Mouse (Mus musculus): ENCODE data around the gene Col6a6.

The Col6a6 gene

DNA sequence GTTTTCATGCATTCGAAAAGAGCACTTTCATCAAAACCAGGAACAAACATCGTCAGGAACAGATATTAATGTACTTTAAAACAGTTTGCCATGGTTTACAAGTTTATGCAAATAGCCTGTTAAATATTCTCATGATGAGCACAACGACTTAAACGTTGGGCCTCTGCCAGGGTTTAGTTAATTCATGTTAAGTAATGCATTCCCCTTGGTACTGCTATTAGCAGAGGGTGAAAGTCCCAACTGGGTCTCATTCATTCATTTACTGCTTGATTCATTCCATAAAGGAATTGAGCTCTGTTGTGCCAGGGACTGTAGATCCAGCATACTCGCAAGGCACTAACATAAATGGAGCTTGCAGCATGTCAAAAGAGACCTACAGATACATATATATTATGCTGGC is 92.8 kb downstream of the Col6a6 start:
- DNase-seq (ENCODE audit: low spot score): no peak

DNA sequence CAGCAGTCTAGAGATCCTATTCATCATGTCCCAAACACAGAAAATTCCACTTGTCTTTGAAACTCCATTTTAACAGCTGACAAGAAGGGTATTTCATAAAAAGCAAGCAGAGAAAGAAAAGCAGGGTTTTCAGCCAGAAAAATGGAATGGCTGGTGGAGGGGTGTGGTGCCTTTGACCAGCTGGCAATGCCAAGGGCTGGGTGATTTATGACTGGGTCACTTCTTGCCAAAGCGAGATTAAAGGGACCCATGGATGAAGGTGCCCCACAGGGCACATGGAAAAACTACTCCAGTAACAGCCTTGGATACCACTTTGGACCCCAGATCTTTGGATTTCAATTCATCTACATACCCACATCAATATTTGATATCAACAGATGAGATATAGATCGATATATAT is 93.3 kb downstream of the Col6a6 start:
- DNase-seq (ENCODE audit: low spot score): no peak

DNA sequence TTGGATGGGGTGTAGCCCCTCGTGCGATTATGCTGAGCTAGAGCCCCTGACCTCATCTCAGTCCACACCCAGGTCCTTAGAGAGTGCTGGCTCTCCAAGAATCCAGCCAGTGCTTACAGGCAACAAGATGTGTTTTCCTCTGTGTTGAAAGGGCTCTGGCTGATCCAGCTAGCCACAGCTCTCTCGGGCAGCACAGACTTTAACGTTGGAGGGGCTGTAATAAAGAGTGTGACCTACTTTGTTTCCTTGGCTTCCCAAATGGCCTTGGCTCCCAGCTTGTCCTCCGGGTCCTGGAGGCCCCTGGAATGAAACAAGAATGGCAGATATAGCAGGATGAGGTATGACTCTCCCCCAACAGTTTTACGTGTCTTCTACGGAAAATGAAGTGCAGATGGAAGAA is 96.0 kb downstream of the Col6a6 start:
- no peak for DNase-seq (ENCODE audit: low spot score)

DNA sequence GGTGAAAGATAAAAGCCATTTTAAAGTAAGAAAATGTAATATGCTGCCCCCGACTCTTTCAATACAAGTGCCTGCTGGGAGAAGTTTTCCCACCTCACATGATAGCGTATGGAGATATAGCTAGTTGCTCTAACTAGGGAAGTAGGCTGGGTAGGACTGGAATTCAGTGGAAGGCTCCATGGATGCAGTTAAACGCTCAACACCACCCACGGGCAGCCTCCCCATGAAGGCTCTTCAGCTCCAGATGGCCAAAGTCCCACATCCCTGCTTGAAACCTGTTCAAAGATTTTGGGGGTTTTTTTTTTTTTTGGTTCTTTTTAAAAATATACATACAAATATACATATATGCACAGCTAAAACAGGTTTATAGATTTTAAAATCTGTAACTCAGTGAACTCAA is 107.5 kb downstream of the Col6a6 start:
- no peak for DNase-seq (ENCODE audit: low spot score)

DNA sequence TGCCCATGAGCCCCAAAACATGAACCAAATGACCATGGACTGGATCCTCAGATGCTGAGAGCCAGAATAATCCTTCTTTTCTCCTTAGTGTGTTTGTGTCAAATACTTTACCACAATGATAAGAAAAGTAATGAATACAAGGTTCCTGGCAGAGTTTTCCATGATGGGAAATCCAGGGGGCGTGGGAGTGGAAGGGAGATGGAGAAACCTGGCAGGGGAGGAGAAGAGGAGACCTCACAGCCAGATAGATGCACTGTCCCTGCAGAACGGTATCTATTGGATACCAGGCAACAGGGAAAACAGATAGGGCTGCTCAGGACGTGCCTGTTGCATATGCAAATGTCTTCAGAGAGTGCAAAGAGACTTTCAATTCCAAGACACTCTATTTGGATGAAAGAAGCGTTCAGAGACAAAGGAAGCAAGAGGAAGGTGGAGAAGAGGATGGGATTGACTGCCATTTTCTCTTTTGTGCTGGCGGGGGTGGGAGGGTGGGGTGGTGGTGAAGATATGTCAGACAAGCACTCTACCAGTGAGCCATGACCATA is 108.0 kb downstream of the Col6a6 start:
- DNase-seq (ENCODE audit: low spot score): peak; percentile 62

DNA sequence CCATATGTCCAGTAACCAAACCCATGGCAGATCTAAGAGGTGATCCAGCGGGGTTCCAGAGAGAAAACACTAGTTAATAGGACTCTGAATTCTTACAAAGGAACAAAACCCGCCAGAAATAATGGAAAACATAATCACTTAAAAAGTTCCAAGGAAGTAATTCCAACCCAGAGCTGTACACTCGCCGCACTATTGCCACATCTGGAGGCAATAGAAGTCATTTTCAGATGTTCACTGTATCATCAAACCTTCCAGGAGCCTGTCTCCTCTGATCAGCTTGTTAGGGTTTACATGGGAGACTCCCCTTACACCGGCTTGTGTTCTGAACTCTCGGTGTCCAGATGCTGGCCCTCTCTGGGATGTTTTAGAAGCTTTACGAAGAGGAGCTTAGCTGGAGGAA is 108.6 kb downstream of the Col6a6 start:
- DNase-seq (ENCODE audit: low spot score): no peak

DNA sequence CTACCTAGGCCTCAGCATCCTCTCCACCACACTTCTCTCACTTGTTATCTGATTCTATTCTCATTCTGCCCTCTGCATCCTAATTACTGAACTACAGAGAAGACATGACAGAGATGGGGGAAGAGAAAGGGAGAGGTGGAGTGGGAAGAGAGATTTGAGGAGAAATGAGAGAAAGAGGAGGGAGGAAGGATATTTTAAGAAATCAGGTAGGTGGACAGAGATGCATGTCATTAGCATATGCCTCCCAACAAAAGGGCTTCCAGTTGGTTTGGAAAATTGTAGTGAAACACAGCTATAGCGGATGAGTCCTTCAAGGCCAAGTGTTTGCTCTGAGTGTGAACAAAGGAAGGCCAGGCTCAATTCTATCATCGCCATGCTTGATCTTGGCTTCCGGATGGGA is 115.9 kb downstream of the Col6a6 start:
- DNase-seq (ENCODE audit: low spot score): no peak

DNA sequence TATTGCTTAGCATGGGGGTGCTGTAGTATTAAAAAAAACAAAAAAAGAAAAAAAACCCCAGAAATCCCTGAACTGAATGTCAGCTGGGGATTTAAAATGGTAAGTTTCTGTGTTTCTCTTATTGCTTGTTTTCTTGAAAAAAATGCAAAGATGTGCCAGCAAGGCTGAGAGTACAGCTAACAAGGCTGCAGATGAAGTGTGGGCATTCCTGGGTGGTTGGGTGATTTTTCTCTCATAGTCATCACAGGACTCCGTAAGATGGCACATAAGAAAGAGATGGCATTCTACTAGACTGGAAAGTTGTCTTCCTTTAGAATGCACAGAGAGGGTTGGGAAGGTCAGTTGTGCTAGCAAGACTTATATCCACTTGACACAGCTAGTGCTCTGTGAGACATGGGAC is 122.9 kb downstream of the Col6a6 start:
- no peak for DNase-seq (ENCODE audit: low spot score)

DNA sequence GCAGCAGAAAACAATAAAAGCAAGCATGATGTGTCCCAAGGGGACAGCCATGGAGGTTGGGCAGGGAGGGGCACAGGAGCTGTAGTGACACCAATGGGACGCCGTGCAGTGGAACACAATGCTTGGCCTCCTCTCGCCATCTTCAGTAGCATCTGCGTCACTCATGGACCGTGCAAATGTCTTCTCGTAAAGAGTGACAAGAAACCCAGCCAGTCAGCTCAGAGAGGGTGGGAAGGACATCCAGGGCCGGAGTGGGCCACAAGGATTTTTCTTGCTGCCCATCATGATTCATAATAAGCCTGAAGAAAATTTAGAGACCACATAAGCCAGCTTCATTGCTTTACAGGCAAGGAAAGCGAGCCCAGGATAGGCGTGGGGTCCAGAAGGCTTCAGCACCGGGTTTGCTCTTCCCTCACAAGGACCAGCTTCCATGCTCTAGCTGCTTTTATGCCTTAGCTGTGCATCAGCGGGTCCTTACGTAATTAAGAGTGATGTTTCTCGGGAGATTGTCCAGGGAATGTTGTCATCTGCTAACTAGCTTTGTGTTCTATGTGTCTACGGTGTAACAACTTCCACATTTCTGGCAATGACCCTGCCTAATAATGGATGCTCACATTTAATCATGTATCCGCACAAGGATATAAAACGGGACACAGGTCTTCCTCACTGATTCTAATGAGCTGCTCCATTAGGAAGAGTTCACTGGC is 123.6 kb downstream of the Col6a6 start:
- no peak for DNase-seq (ENCODE audit: low spot score)

DNA sequence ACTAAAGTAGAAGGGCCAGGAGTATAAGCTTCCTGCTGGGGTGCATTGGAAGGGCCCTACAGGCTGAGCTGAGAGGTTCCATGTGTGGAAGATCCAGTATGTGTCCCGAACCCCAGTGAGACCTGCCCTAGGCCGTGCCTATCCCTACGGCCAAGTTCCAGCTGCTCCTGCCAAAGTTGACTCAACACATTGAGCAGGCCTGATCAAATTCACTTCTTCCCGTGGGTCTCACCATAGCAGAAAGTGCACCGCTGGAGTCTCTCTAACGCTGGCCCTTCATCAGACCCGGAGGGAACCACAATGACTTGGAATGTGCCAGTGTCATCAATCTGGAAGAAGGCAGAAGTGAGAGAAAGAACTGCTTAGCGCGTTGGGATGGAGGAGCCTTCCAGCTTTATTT is 126.0 kb downstream of the Col6a6 start:
- DNase-seq (ENCODE audit: low spot score): no peak

DNA sequence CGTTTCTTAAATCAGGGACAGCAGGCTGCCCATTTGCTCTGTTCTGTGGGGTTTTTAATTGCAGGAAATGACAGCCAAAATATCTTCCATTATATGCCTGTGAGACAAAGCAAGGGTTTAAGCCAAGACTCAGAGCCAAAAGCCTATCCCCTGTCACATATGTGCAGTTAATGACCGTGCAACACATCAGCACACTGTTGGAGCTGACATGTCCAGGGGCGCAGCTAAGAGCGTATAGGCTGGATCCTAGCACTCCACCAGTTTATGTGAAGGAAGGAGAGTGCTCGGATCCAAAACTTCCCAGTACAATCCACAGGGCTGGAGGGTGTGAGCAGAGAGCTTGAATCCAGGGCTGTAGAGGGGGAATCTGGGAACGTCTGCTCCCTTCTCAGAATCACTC is 127.3 kb downstream of the Col6a6 start:
- no peak for DNase-seq (ENCODE audit: low spot score)

DNA sequence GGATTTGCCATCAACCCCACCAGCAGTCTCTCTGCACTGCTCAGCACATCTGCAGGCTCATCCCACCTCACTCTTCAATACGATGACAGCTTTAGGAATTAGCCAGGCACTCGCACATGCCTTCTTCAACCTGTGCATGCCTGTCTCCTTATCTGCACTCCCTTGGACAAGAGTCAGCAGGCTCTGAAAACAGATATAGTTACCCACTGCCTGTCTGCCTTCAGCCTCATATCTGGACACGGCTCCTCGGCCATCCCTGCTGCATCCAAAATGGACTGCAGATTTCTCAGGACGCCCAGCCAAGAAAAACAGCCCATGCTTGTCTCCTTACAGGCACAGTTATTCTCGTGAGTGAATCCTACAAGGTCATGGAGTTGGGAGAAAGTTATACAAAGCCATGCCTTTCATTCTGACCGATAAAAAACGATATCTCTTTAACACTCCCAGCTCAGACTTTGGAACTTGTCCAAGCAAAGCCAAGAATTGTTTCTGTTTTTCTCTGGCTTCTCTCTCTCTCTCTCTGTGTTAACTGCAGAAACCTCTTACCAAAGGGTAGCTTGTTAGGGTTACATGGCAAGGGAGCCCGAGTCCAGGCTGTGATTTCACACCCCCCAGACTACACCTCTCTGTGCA is 130.1 kb downstream of the Col6a6 start:
- peak; percentile 78 for DNase-seq (ENCODE audit: low spot score)

DNA sequence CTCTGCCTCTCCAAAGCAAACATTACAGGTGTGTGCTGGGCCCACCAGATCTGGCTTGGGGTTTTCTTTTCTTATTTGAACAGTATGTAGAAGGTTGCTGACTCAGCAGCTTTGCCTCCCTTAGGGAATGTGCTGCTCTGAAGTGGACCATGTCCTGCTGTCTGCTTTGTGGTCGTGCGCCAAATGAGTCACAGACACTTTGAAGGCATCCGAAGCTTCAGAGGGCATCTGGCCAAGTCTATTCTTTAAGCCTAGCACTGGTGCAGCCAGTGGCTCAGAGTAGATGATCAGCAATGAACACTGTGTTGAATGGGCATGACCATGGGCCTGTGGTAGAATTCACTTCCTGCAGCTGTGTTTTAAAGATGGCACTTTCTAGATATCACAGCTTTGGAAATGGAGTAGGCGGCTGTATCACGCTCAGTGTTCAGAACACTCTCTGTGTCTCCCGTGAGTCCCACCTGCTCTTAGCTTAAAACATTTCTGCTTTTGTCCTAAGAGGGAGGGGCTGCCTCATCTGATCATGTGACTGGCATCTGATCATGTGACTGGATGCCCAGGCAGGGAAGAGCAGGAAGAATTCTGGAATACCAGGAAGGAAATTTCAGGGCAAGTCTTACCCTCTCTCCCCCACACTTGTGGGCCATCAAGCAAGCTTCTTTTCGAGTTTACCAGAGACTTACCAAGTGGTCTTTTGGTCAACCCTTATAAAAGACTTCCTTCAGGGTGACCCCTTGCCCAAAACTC is 131.0 kb downstream of the Col6a6 start:
- DNase-seq (ENCODE audit: low spot score): peak; percentile 31

DNA sequence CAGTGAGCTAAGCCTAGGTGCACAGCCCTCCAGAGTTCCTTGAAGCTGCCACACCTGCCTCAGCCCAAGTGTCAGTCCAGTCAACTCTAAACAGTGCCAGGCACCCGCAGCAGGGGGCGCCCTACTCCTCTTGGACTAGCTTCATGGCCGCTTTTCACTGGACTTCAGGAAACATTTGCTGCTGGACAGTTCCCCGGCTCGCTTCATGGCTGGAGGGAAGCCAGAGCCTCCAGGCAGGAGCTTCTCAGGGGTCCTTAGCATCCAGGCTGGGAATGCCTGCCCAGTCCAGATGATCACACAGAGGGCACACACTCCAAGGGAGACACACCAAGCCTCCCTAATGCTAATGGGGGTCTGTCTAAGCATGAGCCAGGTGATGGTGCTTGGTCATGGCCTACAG is 134.1 kb downstream of the Col6a6 start:
- peak; percentile 71 for DNase-seq (ENCODE audit: low spot score)

DNA sequence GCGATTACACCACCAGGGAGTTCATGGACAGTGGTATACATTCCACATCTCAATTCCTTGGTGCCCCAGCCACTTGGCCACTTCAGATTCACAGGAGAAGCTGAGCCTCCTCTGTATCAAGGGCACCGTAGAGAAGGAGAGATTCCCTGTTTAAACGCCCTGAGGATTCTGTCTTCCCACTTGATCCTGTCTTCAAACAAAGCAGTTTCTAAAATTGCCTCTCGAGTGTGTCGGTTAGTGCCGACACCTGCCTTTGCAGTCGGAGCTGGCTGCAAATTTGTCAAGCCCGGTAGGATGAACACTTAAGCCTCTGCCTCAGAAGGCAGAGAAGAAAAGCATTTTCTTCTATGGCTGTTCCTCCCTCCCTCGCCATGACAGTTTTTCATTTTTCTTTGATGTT is 134.9 kb downstream of the Col6a6 start:
- DNase-seq (ENCODE audit: low spot score): no peak

DNA sequence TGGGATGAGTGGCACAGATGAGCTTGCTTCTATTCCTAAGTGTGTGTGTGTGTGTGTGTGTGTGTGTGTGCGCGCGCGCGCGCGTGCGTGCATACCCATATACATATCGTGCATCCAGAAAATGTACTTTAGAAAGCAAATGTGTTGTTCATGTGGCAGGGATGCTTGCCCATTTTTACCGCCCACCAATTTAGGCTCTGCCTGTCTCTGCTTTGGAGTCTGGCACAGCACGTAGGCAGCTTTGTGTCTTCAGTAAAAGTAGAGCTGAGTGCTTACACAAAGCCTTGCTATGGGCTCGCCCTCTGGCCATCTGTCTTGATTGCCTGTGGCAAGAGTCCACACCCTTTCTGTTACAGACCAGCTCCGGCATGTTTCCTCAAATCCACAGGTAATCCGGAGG is 135.5 kb downstream of the Col6a6 start:
- no peak for DNase-seq (ENCODE audit: low spot score)

DNA sequence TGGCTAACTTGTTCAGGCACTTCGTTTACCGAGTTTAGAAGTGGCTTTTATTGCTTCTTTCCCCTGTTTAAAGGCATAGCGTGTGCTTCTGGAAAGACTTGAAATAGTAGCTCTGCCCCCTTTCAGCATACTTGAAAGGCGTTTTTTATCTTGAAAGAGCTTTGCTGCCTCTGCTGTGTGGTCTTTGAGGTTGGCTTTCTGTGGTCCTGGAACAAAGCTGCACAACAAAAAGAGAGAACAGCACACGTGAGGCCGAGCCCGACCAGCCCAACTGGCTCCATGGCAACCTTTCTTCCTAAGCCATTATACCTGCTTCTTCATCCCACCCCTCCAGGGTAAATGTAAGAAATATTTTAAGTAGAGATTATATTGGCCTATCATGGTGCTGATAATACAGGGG is 138.5 kb downstream of the Col6a6 start:
- DNase-seq (ENCODE audit: low spot score): no peak

DNA sequence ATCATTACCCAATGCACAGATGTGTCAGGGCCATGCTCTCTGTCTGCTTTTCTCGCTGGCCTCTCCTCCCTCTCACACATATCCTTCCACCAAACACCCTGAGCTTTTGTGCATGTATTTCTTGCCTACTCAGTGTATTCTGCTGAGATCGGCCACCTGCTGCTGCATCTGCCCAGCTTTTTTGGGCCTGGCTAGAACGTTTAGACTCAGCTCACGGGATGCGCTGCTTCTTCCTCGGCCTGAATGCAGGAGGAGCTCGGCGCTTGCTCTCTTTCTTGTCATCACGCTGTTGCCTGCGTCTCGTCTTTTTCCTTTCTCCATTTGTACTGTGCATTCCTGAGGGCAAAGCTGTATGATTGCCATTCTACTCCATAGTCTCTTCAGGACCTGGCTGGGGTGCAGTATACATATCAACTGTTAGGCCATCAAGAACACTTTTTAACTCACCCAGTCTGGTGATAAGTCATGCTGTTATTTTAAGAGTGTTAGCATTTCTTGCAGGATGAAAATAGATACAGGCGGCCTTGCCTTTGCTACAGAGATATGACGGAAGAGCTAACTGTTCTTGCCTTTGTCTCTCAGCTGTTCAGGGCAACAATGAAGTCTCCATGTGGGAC is 143.3 kb downstream of the Col6a6 start:
- no peak for DNase-seq (ENCODE audit: low spot score)

DNA sequence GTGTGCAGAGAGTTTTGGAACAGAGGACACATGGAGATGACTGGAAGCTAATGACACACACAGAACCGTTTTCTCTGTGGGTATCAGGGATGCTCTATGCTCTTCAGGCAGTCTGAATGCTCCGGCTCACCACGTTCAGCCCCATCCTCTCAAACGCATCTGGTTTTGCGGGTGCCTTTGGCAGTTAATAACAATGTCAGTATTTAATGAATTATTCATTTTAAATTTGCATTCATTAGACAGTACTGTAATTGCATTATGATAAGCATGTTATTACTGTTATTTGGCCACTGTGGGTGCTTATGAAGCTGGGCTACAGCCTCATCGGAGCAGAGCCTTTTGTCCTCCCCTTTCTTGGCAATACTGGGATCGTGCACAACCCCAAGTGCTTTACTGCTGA is 146.6 kb downstream of the Col6a6 start:
- DNase-seq (ENCODE audit: low spot score): no peak

DNA sequence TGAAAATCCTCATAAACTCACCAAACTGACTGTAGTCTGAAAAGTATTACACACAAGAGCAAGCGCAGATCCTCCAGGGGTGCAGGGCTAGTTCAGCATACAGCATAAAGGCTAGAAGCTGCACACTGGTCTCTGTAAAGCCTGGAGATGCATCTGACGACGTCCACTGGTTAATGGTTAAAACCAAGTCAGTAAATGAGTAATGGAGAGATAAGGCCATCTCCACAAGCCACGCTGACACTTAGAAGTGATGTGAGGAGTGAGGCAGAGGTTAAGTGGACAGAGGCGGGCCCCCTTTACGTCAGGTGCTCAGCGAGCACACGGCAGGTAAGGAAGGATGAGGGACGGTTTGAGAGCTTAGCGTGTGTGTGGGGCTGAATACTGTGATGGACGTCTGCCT is 152.0 kb downstream of the Col6a6 start:
- no peak for DNase-seq (ENCODE audit: low spot score)

DNA sequence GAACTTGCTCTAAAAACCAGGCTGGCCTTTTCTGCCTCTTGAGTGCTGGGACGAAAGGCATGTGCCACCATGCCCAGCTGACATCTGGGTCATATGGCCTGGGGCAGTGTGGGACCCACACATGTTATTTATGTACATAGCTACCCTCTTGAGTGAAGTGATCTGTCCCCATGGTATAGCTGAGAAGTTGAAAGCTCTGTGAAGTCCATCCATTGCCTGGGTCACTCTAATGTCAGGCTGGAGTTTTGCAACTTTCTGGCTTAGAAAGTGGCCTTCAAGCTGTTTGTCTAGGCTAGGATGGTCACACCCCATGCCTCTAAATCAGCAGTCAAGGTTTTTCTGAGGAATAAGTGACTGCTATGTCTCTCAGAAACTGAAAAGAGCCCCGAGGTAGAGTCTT is 155.9 kb downstream of the Col6a6 start:
- no peak for DNase-seq (ENCODE audit: low spot score)

DNA sequence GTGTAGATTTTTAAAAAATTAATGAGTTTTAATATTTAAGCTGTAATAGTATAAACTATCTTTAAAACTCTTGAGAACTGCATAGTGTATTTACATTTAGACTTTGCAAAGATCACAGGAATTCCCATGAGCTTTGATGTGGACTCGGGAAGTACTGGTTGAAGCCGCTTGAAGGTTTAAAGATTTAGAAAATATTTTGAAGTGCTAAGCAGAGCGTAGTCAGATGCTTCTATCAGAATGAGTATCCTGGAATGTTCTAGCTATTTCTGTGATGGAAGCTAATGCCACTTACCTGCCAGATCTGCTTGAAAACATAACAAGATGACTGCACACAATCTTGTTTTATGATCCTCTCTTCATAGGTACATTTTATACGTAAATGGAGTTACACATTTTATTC is 157.0 kb downstream of the Col6a6 start:
- no peak for DNase-seq (ENCODE audit: low spot score)

DNA sequence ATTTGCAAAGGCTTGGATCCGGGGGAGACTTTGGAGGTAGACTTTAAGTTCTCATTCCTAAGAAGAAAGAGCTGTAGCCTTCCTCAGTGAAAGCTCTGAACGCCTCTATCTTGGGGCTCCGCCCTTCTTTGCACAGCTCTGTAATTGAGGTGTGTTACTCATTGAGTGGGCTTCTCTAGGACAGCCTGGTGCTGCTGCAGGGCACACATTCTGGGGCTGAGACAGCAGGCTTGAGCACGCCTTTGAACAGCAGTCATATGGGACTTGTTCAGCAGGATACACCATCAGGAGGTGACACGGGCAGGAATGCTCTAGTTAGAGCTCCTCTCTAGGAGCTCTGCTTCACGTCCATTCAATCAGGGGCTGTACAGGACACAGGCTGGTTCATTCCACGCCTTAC is 162.7 kb downstream of the Col6a6 start:
- DNase-seq (ENCODE audit: low spot score): no peak
